Mouse (Mus musculus) thymus, postnatal 36 days (tissue): Measurements from ENCODE around the gene Gimap8.

Experiments
- DNase-seq, 2 experiments: peaks; one replicate each; pipeline ENCODE4 v3.0.0; 2022; ENCODE audit warnings: mixed read lengths in 2 of 2

Gimap8 gene

DNA sequence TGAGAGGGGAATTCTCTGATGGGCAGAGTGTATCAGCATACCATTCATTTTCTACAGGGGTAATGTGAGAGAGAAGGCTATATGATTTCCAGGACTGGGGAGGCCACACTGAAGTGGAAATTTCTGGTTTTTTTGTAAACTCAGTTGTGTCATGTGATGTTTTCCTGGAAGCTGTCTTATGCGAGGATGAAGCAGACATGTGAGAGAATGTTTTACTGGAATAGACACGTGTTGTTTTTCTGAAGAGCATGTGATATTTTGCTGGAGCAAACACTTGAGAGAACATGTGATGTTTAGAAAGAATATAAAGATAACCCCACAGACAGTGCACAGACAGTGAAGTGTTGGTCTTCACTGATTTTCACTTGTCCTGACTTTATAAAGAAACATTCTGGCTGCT is 8.5 kb upstream of the Gimap8 start:
- DNase-seq = no peak

- DNase-seq = no peak
Measured at GRCm38 (mm10) chr6:48641391-48641790, 5.6 kb upstream of the Gimap8 start.

GRCm38 (mm10) chr6:48642764-48643292 is 4.2 kb upstream of the Gimap8 start:
- DNase-seq = no peak

DNA sequence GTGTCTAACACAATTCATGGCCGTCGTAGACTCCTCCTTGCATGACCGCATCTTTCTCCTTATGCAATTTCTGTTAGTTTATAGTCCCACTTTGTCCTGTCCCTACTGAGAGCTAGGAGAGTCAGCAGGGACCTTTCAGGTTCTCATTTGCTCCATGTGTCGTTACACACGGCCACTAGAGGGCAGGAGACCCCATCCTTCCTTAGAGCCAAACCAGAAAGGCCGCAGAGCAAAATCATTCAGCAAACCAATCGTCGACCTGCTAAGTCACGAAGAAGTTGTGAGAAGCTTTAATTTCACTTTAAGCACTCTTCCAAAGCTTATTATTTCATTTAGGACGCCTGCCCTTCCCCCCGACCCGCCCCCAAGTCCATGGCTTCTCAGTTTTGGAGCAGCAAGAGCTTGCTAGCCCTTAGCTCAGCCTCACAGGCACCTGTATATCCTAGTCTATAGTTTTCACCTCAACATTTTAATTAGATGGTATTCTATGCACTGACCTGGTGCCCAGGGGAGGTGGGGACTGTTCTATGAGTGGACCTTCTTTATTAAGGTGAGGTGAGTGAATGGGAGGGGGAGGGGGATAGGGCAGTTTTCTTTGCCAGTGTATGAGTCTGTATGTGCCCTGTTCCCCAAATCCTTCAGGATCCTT is 1.2 kb upstream of the Gimap8 start:
- peak; percentile 77 for DNase-seq

GRCm38 (mm10) chr6:48646309-48646690 is 734 bp upstream of the Gimap8 start:
- no peak for DNase-seq

DNA sequence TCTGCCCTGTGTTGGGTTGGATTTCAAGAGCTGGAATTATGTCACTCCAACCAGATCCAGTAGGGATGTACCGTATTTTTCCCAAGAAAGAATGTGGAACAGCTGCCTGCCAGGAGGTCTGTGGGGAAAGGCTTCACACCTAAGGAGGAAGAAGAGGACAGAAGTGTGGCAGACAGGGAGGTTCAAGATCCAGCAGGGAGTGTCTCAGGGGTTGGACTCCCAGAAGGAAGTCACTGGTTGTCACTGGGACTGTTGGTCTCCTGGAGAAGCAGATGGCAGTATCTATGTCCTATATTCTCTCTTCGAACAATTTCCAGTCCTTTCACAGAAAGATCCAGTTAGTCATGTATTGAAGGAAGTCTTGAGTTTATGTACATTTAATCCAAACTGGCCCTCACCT is 577 bp downstream of the Gimap8 start:
- DNase-seq = no peak

- DNase-seq = no peak
Measured at GRCm38 (mm10) chr6:48648779-48649178, 1.7 kb downstream of the Gimap8 start.

DNA sequence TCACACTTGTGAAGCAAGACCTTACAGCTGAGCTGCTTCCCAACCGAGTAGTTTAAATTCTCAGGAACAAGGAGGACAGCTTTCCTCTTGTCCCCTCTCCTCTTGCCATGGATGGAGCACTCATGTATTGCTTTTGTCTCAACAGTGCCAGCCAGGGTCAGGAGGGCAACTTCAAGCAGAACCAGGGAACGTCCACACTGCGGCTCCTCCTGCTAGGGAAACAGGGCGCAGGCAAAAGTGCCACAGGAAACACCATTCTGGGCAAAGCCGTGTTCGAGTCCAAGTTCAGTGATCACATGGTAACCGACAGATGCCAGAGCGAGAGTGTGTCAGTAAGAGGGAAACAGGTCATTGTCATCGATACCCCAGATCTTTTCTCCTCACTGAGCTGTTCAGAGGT is 3.0 kb downstream of the Gimap8 start:
- DNase-seq = no peak

GRCm38 (mm10) chr6:48658721-48659120 is 11.7 kb downstream of the Gimap8 start:
- no peak for DNase-seq

- DNase-seq = no peak
Measured at GRCm38 (mm10) chr6:48664750-48665149, 17.7 kb downstream of the Gimap8 start.

DNA sequence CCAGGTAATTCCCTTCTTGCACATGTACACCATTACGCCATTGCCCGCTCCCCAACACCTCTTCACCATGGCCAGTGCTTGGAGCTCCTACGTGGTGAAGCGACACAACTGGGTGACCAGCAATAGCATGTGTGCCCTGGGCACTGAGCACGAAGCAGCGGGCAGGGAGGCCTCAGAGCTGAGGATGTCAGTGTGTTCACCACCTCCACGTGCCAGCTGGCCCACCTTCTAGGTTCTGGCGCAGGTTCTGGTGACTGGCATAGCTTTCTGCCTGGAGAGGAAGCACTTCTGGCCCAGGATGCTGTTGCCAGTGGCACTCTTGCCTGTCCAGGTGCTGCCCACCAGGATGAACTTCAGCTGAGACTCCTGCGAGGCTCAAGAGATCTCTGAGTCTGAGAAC is 18.4 kb downstream of the Gimap8 start:
- no peak for DNase-seq

GRCm38 (mm10) chr6:48666159-48666586 is 19.1 kb downstream of the Gimap8 start:
- peak in 1 of 2 experiments; percentile 32 for DNase-seq

GRCm38 (mm10) chr6:48668022-48668421 is 21.0 kb downstream of the Gimap8 start:
- DNase-seq = no peak

GRCm38 (mm10) chr6:48669446-48669969 is 22.5 kb downstream of the Gimap8 start:
- no peak for DNase-seq

DNA sequence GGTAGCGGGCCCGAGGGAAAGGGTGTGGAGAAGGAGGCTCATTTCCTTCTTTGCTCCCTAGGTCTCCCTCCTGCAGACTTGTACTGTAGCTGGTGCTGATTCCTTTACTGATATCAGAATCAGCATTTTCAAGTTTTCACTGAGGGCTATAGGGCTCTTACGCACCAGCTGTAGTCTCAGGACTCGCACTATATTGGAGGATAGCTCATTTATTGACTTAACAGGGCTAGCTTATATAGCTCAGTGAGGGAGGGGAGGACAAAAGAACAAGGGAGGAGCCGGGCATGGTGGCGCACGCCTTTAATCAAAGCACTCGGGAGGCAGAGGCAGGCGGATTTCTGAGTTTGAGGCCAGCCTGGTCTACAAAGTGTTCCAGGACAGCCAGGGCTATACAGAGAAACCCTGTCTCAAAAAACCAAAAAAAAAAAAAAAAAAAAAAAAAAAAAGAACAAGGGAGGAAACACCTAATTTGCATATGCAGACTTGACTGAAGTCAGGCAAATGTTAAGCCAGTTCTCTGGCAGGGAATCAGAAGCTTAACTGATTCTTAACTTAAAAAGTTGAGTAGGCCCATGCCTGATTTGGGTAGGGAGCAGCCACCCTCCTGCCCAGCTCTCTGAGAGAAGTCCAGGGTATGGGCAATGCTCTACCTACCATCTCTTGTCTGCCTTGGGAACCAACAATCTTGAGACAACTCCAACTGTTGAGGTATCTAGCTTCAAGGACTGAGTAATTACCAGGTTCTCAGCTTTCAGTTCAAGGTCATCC is 27.4 kb downstream of the Gimap8 start:
- DNase-seq = peak; percentile 30 to 43

- no peak for DNase-seq
Measured at GRCm38 (mm10) chr6:48675400-48675930, 28.4 kb downstream of the Gimap8 start.

DNA sequence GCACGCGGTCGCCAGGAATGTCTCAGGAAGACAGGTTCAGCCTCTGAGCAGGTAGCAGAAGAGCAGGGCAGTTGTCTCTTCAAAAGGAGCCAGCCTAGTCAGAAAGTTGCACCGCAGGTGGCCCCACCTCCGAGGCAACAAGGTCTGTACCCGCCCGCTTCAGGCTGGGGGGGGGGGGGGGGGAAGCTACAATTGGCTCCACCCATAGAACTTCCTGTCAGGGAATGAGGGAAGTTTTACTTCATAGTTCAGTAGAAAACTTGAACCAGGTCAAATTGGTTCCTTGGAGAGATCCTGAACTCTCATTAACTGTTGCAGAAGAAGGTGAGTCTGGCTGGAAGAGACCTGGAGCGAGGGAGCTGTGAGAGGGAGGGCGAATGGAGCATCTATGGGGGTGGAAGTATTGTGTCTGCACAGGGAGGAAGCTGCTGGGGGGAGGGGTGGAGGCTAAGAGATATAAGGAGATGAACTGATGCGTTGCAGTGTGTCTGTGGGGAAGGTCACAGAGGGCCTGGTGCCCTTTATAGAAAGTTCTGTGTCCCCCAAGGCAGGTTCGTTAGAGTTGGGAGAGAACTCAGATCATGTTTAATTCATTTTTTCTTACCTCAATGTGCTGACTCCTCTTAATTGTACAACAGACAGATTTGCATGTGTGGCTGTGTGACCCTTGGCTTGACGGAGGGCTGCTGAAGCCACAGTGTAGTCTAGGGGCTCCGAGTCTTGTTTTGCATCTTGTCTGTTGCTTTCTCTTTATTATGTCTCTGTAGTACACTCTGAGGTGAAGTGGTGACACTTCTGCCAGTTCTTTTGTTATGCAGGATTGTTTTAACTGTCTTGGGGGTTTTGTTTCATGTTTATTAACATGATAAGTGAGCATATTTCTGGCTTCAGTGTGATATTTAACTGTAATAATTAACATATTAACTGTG is 29.2 kb downstream of the Gimap8 start, which contains the start of gene Gimap9:
Gene Gimap9 (plus strand): TSS at position 199 of the 929 bp plus-strand sequence.
- DNase-seq = peak; percentile 87 to 89

DNA sequence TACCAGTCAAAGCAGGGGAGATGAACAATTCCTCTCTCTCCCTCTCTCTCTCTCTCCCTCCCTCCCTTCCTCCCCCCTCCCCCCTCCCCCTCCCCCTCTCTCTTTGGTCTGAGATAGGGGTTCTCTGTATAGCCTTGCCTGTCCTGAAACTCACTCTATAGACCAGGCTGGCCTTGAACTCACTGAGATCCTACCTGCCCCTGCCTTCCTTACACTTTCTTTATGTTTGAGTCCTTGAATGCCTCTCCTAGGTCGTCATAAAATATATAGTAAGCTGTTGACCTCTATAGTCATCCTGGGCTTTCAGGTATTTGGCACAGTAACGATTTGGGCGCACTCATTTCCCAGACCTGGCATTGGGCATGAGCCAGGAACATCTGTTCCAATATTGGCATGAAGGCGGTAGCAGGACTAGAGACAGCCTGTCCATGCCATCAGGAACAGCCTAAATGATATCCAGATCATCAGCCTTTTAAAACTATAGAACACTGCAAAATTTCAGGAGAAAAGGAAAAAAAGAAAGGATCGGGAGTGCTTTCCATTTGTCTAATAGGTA is 29.9 kb downstream of the Gimap8 start:
- no peak for DNase-seq

- DNase-seq = peak in 1 of 2 experiments; percentile 35
Measured at GRCm38 (mm10) chr6:48677492-48678345, 30.7 kb downstream of the Gimap8 start.

GRCm38 (mm10) chr6:48678391-48678790 is 31.4 kb downstream of the Gimap8 start:
- no peak for DNase-seq

DNA sequence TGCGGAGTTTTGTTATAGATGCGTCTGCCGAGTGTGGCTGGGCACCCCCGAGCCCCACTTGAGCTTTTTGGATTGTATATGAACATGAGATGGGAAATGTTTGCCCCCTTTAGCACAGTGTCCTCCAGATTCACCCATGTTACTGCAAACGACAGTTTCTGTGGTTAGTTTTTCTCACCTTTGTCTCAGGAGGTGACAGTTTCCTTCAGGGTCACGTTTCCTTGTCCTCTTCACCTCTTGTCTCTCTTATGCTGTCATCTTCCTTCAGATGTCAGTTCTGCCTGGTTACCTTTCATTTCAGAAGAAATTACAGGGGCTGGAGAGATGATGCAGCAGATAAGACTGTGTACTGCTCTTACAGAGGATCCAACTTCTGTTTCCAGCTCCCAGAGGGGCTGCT is 32.7 kb downstream of the Gimap8 start:
- no peak for DNase-seq
